Mouse (Mus musculus) kidney, adult 8-10 months (tissue): Measurements from ENCODE around the gene Trappc1.
"Not testable (repeated sequence)": the region's sequence is repeated elsewhere in the genome, so short reads cannot be mapped to it uniquely, and the experiment has no call there.

Source experiments
- DNase-seq, 2 experiments: peaks; one replicate each; pipeline ENCODE4 v3.0.0; 2022

Trappc1 gene

DNA sequence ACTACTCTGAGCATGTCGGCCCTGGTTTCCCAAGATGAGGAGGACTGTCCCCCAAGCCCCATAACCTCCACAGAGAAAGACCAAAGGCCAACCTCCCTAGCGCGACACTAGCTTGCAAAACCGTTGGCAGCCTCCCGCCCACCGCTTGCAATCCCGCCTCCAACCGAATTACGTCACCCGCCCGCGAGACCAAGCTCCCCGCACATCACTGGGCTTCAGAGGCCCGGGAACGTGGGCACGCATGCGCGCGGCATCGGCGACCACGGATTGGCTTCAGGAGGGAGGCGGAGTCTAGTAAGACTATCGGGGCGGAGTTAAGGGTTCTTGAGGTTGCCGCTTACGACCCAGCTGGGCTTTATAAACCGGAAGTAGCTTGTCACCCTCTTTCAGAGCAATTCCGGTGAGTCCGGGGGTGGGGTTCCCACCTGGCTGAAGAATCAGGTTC, at the start of gene Trappc1, which contains the start of gene Cntrob:
Trappc1 (plus strand) TSS at position 314 of the 445 bp plus-strand sequence.
Cntrob (minus strand) TSS at position 109 of the 445 bp plus-strand sequence.
- DNase-seq = peak; percentile 98 to 100

DNA sequence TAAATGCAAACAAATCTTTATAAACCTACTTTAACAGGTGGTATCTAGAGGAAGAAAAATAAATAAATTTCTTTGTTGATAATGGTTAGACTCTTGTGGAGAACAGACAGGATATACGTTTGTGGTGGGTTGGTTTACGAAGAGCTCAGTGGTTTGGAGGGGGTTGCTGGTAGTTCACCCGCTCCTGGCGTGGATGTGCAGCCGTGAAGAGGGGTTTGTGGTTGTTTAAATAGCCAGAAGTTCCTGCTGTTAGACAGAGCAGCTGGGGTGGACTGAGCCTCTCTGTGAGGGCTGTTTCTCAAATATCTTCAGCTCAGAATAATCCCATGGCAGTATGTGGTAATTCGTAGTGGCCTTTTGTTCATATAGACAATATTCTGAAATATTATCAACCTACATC, 48.1 kb upstream of the Trappc1 start:
- no peak for DNase-seq

DNA sequence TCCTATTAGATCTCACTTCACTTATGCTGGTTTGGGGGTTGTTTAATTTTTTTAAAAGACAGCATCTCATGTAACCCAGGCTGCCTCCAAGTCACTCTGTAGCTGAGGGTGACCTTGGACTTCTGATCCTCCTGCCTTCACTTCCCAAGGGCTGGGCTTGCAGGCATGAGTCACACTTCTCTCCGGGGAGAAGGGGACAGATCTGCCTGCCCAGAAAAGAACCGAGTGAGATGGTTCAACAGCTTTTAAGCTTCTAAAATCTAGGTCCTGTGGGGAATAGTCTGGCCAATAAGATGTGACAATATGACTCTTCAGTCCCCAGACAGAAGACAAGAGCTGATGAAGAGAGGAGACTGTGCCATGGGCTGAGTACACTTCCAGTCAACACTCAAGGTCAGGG, 47.7 kb upstream of the Trappc1 start:
- no peak for DNase-seq

DNA sequence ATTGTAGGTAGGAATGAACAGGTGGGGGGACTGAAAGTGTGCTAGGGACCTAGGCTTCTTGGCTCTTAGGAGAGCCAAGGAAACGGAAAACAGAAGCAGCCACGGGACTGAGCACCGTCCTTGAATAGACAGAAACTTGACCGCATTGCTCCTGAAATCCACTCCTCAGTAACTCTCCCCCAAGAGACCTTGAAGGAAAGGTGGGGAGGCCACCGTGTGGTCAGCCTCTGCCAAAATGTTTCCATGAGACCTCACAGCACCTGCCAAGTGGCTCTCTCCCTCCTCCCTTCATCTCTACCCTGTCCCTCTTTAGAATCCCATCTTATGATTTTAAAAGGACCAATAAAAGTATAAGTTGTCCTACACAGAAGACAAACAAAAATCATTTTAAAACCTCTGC, 46.5 kb upstream of the Trappc1 start:
- DNase-seq = no peak

DNA sequence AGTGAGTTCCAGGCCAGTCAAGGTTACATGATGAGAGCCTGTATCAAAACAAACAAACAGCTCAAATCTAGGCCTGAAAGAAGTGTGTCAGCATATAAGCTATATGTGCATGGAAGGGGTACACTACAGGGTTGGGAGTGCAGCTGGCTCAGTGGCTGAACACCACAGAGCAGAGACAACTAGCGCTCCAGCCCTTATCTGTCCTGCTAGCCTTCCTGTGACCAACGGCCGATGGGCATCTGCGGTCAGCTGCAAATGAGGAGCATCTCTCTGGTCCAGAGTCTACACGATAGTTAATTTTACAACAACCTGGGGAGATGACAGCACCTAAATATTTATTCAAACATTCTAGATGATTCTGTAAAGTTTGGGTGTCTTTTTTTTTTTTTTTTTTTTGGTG, 32.7 kb upstream of the Trappc1 start:
- no peak for DNase-seq

DNA sequence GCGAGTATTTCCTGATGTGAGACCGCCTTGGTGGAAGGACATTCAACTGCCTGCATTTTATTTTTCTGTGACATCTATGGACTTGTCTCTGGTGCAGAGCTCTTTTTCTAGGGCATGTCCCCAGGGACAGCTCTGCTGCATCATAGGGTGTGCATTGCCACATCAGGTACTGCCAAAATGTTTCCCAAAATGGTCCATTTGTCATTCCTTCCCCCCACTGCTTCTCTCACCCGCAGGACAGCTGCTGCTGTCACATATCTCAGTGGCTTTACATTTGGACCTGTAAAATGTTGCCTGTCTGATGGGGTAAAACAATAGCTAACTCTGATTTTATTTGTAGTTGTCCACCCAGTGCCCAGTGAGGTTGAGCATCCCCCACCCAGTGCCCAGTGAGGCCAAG, 28.5 kb upstream of the Trappc1 start:
- no peak for DNase-seq

DNA sequence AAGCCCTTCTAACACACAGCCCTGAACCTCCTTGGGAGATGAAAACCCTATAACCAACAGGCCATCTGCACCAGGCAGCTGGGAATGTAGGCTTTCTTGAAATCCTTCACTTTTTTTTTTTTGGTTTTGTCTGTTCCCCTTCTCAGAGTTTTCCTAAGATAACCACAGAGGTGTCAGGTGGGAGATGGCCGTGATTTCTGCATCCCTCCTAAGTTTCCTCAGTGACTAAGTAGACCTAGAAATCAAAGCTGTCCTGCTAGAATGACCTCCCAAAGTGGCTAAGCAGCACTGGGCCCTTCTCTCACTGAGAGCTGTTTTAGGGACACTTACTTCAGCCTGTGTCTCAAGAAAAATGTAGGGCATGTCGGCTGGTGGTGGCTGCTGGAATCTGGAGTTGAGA, 26.0 kb upstream of the Trappc1 start:
- no peak for DNase-seq

DNA sequence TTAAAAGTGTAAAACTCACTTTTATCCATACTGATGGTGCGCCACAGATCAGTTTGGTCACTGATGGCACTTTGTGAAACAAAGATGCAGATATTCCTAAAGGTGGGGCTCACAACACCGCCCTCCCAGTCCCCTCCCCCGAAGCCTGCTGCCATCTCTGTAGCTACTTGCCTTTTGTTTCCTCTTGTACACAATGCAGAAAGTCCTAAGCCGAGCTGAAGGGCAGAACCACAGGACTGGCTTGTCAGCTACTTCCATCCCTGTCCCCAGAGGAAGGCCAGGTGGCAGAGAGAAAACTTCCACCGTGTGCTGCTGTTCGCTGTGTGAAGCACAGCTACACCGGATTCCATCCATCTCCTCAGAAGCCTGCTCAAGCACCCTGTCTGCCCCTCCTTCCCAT, 25.5 kb upstream of the Trappc1 start:
- DNase-seq = no peak

DNA sequence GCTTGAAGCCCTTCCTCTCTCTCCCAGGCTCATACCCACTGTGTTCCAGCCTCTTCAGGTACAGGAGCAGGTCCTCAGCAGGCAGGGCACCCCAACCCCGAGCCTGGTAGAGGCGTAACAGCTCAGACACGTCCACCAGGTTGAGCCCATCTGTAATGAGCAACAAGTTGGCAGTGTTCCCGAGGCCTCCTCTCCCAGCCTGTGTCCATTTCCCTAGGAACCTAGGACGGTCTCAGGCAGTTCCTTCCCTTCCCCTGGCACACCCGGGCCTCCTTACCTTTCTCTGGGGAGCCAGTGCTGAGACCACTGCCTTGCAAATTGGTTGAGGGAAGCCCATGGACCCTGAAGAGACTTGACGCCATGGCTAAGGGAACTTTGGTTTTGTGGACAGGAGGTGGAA, 21.0 kb upstream of the Trappc1 start:
- DNase-seq = no peak

DNA sequence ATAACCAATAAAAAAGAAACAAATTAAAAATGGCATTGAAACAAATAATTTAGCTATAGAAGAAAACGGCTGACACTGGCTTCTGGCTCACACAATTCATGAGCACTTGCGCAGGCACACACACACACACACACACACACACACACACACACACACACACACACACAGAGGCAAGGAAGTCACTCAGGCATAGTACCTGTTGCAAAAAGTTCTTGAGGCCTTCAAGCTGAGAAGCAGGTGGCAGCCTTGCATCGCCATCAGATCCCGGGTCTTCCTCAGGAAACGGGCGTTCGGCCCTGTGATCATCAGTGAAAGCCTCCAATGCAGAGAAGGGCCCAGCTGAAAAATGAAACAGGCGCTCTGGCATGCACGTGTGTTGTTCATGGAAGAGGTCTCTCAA, 18.5 kb upstream of the Trappc1 start:
- DNase-seq = no peak

DNA sequence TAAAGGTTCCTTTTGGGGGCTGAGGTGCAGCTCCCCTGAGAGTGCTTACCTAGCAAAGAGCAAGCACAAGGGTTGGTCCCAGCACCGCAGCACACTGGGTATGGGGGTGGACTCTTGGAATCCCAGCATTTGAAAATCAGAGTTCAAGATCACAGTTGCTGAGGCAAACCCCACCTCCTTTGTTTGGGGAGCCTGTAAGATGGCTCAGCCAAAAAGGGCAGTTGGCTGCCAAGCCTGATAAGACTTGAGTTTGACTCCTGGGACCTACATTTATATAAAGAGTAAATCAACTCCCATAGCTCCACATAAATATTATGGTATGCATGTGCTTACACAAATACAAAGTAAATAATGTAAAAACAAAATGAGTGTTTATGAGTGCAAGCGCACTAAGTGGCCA, 17.7 kb upstream of the Trappc1 start:
- DNase-seq = no peak

DNA sequence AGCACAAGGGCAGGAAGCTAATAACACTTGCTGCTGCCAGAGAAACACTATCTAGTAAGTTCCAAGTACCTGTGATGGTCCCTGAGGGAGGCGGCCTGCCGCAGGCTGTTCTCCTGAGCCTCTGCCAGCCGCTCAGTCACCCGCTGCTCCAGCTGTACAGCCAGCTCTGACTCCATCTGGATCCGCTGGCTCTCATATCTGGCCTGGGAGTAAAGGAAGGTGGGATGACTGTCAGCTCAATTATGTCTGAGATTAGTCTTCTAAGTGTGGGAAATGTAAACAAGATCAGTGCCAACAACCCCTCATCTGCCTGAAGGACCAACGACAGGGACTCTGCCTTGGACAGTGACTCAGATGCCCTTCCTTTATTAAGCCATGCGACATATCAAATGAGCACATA, 12.5 kb upstream of the Trappc1 start:
- no peak for DNase-seq

DNA sequence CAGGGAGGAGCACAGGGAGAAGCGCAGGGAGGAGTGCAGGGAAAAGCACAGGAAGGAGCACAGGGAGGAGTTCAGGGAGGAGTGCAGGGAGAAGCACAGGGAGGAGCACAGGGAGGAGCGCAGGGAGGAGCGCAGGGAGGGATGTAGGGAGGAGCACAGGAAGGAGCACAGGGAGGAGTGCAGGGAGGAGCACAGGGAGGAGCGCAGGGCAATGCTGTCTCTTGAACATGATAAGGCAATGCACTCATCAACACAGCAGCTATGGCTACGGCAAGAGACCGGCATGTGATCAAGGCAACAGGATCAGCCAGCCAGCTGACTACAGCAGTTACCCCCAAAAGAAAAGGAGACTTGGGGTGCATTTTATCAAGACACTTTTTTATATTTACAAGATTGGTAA, 7.4 kb upstream of the Trappc1 start:
- DNase-seq = no peak

DNA sequence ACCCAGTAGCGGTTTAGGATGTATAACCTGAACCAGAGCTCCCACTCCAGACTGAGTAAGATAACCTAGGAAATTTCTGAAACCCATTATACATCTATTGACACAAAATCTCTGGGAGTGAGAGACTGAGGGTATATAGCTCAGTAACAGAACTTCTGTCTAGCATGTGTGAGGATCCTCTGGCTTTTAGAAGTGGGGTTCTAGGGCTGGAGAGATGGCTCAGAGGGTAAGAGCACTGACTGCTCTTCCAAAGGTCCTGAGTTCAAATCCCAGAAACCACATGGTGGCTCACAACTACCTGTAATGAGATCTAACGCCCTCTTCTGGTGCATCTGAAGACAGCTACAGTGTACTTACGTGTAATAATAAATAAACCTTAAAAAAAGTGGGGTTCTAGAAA, 5.8 kb upstream of the Trappc1 start:
- DNase-seq = not testable (repeated sequence)

DNA sequence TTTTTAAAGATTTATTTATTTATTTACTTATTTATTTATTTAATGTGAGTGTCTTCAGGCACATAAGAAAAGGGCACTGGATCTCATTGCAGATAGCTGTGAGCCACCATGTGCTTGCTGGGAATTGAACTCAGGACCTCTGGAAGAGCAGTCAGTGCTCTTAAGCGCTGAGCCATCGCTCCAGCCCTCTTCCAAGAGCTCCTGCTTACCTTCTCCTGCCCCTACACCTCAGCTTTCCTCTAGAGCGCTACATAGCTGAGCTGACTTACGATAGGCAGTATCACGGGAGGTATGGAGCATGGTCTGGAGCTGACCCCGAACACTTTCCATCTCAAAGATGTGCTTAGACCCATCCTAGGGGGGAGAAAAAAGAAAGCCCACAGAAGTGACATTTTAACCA, 2.2 kb upstream of the Trappc1 start:
- no peak for DNase-seq

DNA sequence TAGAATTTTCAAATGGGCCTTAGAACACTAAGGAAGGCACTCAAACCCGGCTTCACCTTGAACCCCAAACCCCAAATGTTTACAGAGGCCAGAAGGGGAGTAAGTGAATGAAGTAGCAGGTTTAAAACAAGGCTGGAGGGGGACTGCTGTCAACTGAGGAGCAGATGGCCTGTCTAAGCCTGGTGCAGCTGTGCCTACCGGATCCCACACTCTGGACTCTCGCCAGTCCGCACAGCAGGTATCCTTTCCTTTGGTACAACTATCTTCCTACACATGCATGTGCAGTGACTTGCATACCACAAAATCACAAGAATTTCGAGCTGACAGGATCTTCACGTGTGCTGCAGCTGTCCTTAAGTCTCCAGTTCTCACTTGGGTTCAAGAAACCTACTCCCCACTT, 1.8 kb upstream of the Trappc1 start:
- no peak for DNase-seq

DNA sequence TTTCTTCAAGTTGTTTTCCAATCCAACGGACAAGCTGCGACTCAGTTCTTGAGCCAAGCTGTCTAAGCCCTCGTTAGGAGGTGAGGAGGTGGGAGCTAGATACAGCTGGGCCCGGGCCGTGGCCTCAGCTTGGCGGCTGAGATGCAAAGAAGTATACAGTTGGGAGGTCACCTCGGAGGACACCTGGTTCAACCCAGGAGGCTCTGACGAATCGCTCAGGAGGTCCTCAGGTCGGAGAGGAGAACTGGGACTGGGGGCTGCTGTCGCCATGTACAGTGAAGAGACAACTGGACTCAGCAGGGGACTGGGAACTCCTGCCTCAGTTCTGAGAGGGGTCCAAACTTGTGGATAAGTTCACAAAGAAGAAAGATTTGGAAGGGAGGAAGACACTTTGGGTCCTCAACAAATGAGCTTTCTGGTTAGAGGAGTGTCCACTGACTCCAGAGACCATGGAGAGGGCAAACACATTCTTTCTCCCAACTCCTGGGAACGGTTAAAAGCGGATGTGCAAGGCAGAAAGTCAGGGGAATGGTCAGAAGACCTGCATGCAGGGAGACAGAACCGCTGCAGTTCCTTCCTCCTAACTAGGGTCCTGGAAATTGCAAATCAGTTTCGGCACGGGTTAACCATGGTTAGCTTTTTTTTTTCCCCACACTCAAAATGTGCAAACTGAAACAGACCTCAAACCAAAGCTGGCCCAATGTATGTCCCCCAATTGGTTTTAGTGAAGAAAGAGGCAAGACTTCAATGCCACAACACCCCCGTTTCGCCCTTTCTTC, 898 bp upstream of the Trappc1 start:
- DNase-seq = no peak

DNA sequence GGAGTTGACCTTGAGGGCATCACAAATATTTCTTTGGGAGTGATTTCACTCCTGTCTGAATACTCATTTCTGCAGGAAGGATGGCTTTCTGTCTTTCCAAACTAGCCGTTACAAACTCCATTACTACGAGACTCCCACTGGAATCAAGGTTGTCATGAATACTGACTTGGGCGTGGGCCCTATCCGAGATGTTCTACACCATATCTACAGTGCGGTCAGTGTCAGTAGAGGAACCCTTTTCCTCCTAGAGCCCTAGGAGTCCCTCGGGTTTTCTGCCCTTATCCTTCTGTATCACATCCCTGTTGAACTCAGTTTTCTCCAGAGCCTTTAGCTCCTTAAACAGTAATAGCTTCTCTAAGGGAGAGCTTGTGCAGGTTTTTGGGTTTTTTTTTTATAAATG, 969 bp downstream of the Trappc1 start:
- DNase-seq = no peak

DNA sequence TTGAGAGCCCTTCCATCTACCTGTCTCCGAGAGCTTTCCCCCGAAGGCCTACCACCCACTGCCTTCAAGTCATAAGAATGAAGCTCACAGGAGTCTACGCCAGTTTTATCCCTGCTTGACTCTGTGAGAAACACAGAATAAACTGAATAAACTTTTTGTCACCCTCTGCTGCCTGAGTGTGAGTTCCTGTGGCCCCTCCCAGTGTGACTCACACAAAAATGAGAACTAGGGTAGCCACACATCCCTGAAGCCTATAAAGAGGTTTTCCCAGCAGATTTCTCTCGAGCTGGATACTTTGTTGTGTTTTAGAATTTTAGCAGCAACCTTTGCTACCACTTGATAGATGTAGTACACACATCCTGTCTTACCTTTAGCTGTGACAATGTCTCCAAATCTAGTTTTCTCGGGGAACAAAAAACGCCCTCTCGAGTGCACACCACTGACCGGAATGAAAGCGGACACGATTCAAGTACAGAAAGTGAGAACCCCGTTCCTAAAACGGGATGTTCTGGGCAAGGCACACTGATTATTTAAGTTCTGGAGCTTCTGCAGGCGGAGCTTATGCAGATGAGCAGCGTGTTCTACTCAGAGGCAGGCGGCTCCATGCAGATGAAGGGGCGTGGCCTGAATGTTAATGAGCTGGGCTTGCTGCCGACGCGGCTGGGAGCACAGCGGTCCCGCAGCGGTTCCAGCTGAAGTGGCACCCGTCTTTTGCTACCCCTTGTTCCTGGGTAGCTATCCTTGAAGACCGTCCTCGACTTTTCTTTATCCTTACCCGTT, 2.0 kb downstream of the Trappc1 start, which contains the start of gene Kcnab3:
Kcnab3 (plus strand) TSS at position 631 of the 780 bp plus-strand sequence.
- DNase-seq = peak; percentile 87 to 88

DNA sequence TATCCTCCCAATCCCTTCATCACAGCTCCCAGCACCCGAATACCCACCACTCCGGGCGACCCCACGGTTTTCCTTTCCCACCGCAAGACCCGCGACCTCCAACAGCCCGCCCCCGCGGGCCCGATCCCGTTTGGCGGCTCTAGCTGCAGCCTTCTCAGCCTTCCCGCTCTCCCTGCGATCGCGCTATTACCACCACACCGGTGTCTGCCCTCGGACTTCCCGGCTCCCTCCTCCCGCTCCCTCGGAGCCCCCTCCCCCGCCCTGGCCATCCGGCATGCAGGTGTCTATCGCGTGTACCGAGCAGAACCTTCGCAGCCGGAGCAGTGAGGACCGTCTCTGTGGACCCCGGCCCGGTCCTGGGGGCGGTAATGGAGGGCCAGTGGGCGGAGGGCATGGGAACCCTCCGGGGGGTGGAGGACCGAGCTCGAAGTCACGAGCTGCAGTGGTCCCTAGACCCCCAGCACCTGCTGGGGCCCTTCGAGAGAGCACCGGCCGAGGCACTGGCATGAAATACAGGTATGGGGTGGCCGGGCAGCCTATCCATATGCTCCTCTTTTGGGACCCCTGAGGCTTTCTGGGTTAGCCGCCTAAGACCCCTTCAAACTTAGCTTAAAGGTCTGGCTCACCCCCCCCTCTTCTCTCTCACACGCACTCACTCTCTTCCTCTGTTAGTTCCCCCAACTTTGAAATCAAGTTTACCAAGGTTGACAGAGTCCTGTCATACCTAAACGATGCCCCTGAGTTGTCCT, 2.8 kb downstream of the Trappc1 start:
- DNase-seq = no peak

DNA sequence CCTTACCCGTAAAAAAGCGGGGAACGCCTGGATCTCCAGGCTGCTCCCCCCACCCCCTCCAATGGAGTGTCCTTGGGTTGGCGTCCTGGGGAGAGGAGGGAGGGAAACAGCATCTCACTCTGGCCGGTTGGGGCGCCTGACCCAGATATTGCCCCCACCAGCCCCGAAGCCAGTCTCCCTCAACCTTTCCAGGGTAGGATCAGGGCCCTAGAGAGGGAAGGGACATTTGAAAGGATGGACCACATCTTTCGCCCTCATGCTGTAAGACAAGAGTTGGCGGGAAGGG, 3.3 kb downstream of the Trappc1 start:
- no peak for DNase-seq

DNA sequence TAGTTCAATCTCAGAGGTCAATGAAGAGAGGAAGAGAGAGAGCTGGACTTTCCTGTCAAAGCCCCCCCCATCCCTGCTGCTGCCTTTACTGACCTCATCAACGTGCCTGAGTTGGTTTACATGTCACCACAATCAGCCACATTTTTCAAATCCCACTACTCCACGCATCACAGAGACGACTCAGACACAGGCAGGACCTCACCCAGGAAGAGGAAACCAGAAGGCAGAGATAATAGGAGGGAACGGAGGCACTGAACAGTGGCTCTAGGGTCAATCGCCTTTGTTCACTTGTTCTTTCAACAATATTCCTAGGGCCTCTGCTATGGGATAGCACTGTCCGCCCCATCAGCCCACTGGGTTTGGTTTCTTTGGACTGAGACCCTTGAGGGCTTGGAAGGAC, 3.9 kb downstream of the Trappc1 start:
- DNase-seq = no peak

DNA sequence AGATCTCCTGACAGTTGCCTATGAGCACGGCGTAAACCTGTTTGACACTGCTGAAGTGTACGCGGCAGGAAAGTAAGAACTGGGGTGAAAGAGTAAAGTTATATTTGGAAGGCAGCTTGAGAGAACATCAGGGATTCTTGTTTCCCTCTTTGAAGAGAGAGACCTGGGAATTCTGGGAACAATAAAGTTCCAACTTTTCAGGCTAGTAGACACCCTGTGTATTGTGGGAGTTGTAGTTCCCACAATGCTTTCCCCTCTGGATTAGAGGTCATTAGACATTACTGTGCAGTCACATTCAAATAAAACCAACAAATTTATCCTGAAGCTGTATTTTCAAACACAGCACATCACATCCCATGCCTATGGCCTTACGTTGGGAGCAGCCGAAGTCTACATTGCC, 4.7 kb downstream of the Trappc1 start:
- DNase-seq = no peak

DNA sequence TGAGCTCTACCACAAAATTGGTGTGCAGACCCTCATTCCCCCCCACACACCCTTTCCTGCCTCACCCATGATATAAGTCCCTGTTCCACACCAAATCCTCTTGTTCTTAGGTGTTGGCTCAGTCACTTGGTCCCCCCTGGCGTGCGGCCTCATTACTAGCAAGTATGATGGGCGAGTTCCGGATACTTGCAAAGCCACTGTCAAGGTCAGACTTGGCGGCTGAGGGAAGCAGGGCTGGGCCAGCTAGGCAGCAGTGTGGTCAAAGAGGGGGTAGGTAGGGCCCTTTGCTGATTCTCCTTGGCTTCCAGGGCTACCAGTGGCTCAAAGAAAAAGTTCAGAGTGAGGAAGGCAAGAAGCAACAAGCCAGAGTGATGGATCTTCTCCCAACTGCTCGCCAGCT, 7.4 kb downstream of the Trappc1 start:
- no peak for DNase-seq
